Mouse (Mus musculus) Patski (cell line): ENCODE measurements around the gene Tef. TPM values are rescaled to one million over a fixed set of nuclear protein-coding genes. Genes with fewer than 3 reads are reported as not detected.

Source experiments
- ATAC-seq: fragments of 100-300 bp; one replicate; pipeline ENCODE4 v1.8.0; 2021
- CTCF ChIA-PET: fragments of 350-600 bp; sonication (Branson Sonifier 250); formaldehyde crosslinking; loops from one replicate; lab custom pipeline; 2022; ENCODE audit warnings: inconsistent platforms; lab: Charles Lee
- POLR2A ChIA-PET: fragments of 350-600 bp; sonication (Branson Sonifier 250); formaldehyde crosslinking; loops from one replicate; lab custom pipeline; 2022; ENCODE audit warnings: antibody characterized with exemption, inconsistent platforms; lab: Charles Lee
- DNase-seq: peaks from one replicate; pipeline ENCODE4 v3.0.0-alpha.2; 2011; ENCODE audit warnings: low read depth, low spot score
- H3K27me3 ChIP-seq: fragments of 371-371 bp; one replicate; pipeline ENCODE4 v1.5.1; 2021
- CTCF ChIP-seq: fragments of 100-300 bp; IDR thresholded peaks from one replicate; pipeline ENCODE4 v1.5.1; 2021
- in situ Hi-C: fragments of 300-500 bp; cut with MboI; formaldehyde crosslinking; loops from 3 replicates; pipeline ENCODE4 v1.11.1; 2018; ENCODE audit warnings: low pct_unique_long_range_greater_than_20kb, mixed read lengths
- polyA plus RNA-seq: library from polyadenylated mRNA; unstranded; gene quantifications from one replicate; pipeline ENCODE4 v1.2.3, GENCODE M21; 2021

The Tef gene
- polyA plus RNA-seq, 1 experiment from 2014 or later, result 61.5 TPM

- no peak for TF ChIP-seq CTCF
- POLR2A ChIA-PET, result interaction anchor here (1.2 to 2.4 kb wide), 3 partner anchors 11 to 31 kb away, joined by 3 to 8 read pairs (median 3); no protein-coding TSS in a partner anchor
- peak; percentile 91 for DNase-seq
- peak; percentile 51 for ATAC-seq
- H3K27me3 ChIP-seq, result no peaks in the 10 kb centered on the region
- CTCF ChIA-PET, result no interaction called here
- in situ Hi-C loops, result no loop called here
These were observed 69.5 kb downstream of the Tef start, which contains the start of gene Phf5a for GRCm38 (mm10) chr15:81871604-81872261. Gene Phf5a, minus strand, starts transcription at chr15:81871911.

GRCm38 (mm10) chr15:81872262-81873136, 70.3 kb downstream of the Tef start, which contains the start of gene Aco2:
Gene Aco2, plus strand, starts transcription at chr15:81872309.
- ChIA-PET CTCF (no interaction called here), POLR2A (interaction anchor here (0.8 to 2.4 kb wide), 3 partner anchors 10 to 31 kb away, joined by 3 to 8 read pairs (median 4); no protein-coding TSS in a partner anchor)
- in situ Hi-C loops, result no loop called here
- H3K27me3 ChIP-seq, result no peaks in the 10 kb centered on the region
- ATAC-seq, result peak; percentile 63
- no peak for TF ChIP-seq CTCF
- peak; percentile 90 for DNase-seq

Other genes with a start within 250 kb of the Tef start
- 46.9 TPM for gene Ep300, start 217.1 kb upstream of the Tef start, polyA plus RNA-seq
- 24.2 TPM for gene L3mbtl2, start 138.5 kb upstream of the Tef start, polyA plus RNA-seq
- gene Chadl, start 105.1 kb upstream of the Tef start, polyA plus RNA-seq, result 9.1 TPM
- 90.0 TPM for gene Zc3h7b, start 57.4 kb upstream of the Tef start, polyA plus RNA-seq
- gene Rangap1, start 56.9 kb upstream of the Tef start, polyA plus RNA-seq, result 120 TPM
- gene Tob2, start 56.4 kb downstream of the Tef start, polyA plus RNA-seq, result 27.3 TPM
- 68.2 TPM for gene Phf5a, start 69.5 kb downstream of the Tef start, polyA plus RNA-seq
- 559 TPM for gene Aco2, start 69.9 kb downstream of the Tef start, polyA plus RNA-seq
- gene Polr3h, start 123.8 kb downstream of the Tef start, polyA plus RNA-seq, result 154 TPM
- 24.9 TPM for gene Csdc2, start 134.3 kb downstream of the Tef start, polyA plus RNA-seq
- gene Pmm1, start 158.5 kb downstream of the Tef start, polyA plus RNA-seq, result 97.0 TPM
- not detected for gene 1700029P11Rik, start 178.1 kb downstream of the Tef start, polyA plus RNA-seq
- gene Xrcc6, start 185.4 kb downstream of the Tef start, polyA plus RNA-seq, result 48.0 TPM
- 57.0 TPM for gene Desi1, start 231.4 kb downstream of the Tef start, polyA plus RNA-seq
- gene Snu13, start 245.2 kb downstream of the Tef start, polyA plus RNA-seq, result 120 TPM